Mouse (Mus musculus) lung, adult 10 weeks (tissue): ENCODE measurements around the gene Nup37. TPM values are rescaled to one million over a fixed set of nuclear protein-coding genes. Genes with fewer than 3 reads are reported as not detected.

Source experiments
- polyA plus RNA-seq: library from polyadenylated mRNA; stranded (reverse); fragments of 350-450 nt; fragmentation: Illumina TruSeq; extraction: RNeasy Lipid Tissue Mini Kit (QIAGEN cat#74804); gene quantifications from one replicate; pipeline ENCODE4 v1.2.3, GENCODE M21; 2014; ENCODE audit warnings: low read depth, low replicate concordance; ENCODE audit not compliant: insufficient read depth

Gene Nup37
- 8.3 TPM for polyA plus RNA-seq

GRCm38 (mm10) chr10:88146707-88147477, at the start of gene Nup37, which contains the start of gene Parpbp:
Nup37 (plus strand) TSS chr10:88146992.
Parpbp (minus strand) TSS chr10:88146941.

GRCm38 (mm10) chr10:88200951-88201638, 54.3 kb downstream of the Nup37 start, which contains the start of gene Washc3:
Washc3 (plus strand) TSS chr10:88201093.

Other genes with a start within 250 kb of the Nup37 start
- not detected for gene Pmch, start 55.9 kb upstream of the Nup37 start, polyA plus RNA-seq
- 0.21 TPM for gene Parpbp, start 51 bp upstream of the Nup37 start, polyA plus RNA-seq
- gene Washc3, start 54.1 kb downstream of the Nup37 start, polyA plus RNA-seq, result 52.8 TPM
- gene Dram1, start 232.1 kb downstream of the Nup37 start, polyA plus RNA-seq, result 175 TPM
- 9.7 TPM for gene Gnptab, start 232.1 kb downstream of the Nup37 start, polyA plus RNA-seq